Mouse (Mus musculus) ES-Bruce4 (cell line): Measurements from ENCODE around the gene Ptprm.

Experiments used
- CTCF ChIP-seq: IDR thresholded peaks from one replicate; pipeline ENCODE4 v1.8.1; 2011; ENCODE audit warnings: low read depth, low read length
- EP300 ChIP-seq: IDR thresholded peaks from 2 replicates; pipeline ENCODE4 v1.6.1; 2011; ENCODE audit warnings: low read depth, low read length; ENCODE audit not compliant: insufficient read depth

GRCm38 (mm10) chr17:67201151-67201550 lies 153.1 kb downstream of the Ptprm start:
- TF ChIP-seq CTCF = no peak
- no peak for TF ChIP-seq EP300
